Mouse (Mus musculus) layer of hippocampus, adult 8-10 months (tissue): Measurements from ENCODE around the gene Slc6a6. TPM values are rescaled to one million over a fixed set of nuclear protein-coding genes. Genes with fewer than 3 reads are reported as not detected.

ENCODE experiments used
- DNase-seq, 2 experiments: peaks; one replicate each; pipeline ENCODE4 v3.0.0; 2022; ENCODE audit warnings: low spot score in 2 of 2
- total RNA-seq, 4 experiments: library from RNA; stranded (reverse); gene quantifications; 2 replicates each; pipeline ENCODE4 v1.2.4; 2022

Slc6a6 gene
- total RNA-seq, 4 experiments from 2014 or later = 142 to 166 (median 152) TPM

DNA sequence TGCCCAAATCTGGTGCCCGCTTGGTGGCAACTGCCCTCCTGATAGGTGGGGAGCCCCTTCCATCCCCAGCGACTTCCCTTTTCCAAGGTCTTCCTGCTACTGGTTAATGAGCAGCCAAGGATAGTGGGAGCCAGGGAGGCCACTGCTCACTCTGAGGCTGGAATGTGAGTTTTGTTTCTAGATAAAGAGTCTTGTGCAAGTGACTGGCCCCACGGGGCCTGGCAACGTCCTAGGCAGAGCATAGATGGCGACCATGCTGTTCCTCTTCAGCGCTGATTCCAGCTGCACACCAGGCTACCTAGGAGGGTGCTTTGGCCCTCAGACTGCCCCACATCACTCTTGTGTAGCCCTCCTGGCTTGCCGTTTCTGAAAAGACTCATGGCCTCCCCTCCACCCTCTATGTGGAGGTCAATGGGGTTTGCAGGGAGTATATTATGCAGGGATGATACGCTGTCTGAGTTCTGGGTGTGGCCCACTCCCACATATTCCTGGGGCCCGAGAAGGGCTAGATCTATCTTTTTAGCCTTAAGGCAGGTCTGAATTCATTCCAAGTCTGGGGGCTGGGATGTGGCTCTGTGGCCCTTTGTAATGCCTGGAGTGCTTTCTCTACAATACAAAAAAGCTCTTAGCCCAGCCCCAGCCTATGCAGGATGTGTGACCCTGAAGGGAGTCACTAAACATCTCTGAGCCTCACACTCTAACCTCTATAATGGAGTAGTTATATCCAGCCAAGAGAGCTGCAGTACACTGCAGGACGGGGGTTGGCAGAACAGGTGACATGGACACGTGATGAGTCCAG lies 17.2 kb downstream of the Slc6a6 start:
- no peak for DNase-seq

GRCm38 (mm10) chr6:91703459-91703858 lies 19.6 kb downstream of the Slc6a6 start:
- no peak for DNase-seq

DNA sequence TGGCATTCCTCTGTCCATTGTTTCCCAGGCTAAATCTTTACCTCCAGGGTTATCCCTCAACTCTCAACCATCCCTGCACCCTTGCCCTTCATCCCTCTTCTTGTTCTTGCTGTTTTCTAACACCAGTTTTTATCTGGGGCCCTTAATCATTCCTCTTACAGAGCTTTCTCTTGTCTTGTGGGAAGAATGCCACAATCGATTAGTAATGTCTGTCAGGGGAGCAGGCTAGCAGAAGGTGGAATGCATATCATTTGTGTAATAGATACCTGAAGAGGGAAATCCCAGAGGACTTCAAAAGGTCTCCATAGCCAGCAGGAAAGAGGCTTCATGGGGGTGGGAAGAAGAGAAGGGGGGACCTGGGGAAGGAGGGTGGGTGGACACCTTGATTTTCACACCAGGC lies 20.6 kb downstream of the Slc6a6 start:
- DNase-seq = no peak

DNA sequence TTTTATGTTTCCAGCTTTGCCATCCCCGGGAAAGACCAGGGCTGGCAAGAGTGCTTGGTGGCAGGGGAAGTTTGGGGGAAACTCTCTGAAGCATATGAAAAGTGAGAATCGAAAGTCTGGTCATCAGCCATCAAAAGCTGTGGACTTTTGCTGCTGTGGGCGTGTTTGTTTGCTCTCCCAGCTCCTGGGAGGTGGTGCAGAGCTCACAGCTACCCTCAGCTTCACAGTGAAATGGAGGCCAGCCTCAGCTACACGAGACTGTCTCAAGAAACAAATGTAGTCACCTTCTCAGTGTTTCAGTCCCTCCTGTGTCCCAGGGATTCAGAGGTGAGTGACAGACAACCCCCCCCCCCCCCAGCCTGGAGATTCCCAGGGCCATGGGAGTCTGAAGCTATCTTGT lies 21.8 kb downstream of the Slc6a6 start:
- DNase-seq = no peak

DNA sequence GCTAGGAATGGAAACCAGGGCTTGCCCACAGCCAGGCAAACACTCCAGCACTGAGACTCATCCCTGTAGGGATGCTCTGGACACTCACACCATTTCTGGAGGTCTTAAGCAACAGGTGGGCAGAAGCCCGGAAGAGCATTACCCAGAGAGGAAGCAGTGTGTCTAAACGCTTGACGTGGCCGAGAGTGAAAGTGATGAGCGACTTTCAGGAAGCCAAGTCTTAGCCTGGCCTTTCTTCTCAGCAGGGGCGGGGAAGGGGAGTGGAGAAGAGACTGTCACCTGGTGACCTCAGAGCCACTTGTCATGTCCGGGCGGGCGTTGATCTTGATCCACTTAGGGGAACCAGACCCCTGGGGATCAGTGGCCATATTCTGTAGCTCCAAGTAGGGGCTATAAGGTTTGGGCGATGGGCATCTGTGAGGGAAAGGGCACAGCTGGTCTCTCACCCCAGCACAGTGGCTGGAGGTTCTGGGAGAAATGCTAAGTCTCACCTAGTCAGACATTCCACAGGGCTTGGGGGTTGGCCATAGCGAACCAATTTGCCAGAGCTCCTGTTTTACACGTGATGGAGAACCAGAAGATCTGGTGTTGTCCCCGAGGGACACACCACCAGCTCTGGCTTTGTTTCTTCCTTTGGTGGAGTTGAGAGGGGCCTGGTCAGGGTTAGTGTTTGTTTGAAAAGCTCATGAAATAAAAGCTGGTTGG lies 22.4 kb downstream of the Slc6a6 start:
- no peak for DNase-seq

- no peak for DNase-seq
Observed at GRCm38 (mm10) chr6:91707276-91707885, 23.5 kb downstream of the Slc6a6 start.

DNA sequence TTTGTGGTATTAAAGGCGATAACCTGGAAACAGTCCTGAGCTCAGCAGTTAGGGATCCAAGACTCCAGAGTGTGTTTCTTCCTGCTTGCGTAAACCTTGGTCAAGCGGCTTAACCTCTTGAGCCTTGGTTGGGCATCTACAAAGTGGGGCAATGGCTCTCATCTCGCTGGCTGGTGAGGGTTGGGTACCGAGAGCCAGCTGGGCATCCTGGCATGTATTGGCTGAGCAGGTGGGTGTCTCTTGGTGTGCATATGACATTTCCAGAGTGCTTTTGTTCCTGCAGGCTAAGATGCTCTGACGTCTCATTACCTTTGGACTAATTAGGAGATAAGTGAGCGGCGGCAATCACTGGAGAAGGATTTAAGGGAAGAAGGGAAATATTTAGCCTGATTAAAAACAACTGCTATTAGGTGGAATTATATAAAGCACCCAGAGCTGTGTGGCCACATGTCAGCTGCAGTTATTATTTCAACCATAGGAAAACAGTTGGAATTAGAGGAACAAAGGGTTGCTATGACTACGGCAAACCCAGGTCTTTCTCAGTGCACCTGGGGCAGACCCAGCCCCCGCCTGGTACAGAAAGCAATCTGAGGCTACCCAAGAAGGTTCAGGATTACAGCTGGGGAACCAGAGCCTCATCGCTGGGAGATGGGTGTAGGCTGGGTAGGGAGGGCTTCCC lies 24.2 kb downstream of the Slc6a6 start:
- no peak for DNase-seq

GRCm38 (mm10) chr6:91708919-91709318 lies 25.1 kb downstream of the Slc6a6 start:
- DNase-seq = no peak

DNA sequence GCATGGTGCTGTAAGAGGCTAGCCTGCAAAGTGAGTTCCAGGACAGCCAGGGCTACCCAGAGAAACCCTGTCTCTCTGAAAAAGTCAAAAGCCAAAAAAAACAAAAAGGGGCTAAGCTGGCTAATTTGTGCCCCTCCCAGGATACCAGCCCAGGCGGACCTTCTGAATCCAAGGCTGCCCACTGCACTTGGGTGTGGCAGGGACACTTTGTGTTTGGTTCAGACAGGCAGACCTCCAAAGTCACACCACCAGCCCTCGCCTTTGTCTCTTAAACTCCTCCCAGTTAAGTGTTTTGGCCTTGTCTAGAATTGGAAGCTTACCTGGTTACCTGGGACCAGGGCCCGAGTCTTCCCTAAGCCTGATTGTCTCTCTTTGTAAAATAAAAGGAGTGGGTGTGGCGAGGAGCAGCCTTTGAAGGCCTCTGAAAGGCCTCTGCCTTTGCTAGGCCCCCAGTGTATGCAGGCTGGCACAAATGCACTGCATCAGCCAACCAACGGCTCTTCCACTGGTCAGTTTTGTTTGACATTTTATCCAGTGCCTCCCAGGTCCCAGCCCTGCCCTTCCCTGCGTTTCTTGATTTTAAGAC lies 26.6 kb downstream of the Slc6a6 start:
- no peak for DNase-seq

DNA sequence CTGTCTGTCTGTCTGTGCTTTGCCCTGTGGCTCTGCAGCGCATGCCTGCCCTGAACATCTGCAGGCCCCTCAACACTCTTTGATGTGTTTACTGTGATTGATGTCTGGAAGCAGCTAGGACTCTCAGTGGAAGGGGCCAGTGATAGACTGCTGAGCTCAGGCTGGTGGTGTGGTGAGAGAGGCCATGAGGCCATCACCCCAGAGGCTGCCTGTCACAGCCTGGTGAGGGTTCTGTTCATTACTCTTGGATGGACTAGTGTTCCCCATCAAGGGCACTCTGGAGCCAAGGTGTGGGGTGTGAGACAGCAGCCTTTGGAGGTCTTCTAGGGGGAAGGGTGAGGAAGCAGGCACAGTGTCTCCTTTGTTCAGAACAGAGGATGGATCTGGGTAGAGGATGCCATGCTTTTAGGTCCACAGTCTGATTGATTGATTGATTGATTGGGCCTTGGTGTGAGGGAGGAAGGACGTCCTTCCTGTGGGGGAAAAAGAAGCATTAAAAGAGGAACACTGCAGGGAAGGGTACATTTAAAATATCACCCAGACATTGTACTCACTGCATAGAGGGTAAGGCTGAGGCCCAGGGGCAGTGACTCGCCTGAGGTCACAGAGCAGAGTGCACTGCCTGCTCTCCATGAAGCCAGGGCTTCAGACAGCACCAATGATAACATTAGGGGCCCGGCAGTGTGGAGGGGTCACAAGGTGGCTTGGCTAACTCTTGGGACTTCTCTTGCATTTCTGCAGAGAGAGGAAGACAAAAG lies 28.4 kb downstream of the Slc6a6 start:
- DNase-seq = no peak

- no peak for DNase-seq
Observed at GRCm38 (mm10) chr6:91712855-91713331, 29.0 kb downstream of the Slc6a6 start.

- DNase-seq = no peak
Observed at GRCm38 (mm10) chr6:91713370-91713896, 29.6 kb downstream of the Slc6a6 start.

- DNase-seq = no peak
Observed at GRCm38 (mm10) chr6:91715023-91715422, 31.2 kb downstream of the Slc6a6 start.

- no peak for DNase-seq
Observed at GRCm38 (mm10) chr6:91715988-91716810, 32.3 kb downstream of the Slc6a6 start.

- no peak for DNase-seq
Observed at GRCm38 (mm10) chr6:91718067-91718466, 34.2 kb downstream of the Slc6a6 start.

DNA sequence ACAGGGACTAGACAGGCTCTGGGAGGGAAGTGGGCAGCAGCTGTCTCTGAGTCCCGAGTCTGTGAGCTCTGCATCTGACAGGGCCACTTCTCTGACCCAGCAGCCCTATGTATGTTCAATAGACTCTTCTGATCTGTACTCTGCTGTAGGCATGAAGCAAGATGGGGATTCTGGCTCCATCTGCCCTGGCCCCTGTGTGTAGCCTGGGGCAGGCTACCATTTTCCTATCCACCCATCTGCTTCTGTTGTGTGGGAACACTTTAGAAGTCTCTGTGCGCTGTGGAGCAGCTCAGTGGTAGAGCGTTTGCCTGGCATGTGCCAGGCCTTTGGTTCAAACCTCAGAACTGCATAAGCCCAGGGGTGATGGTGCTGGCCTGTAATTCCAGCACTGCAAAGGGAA lies 34.8 kb downstream of the Slc6a6 start:
- no peak for DNase-seq

GRCm38 (mm10) chr6:91719042-91719747 lies 35.3 kb downstream of the Slc6a6 start:
- DNase-seq = peak in 1 of 2 experiments; percentile 66

GRCm38 (mm10) chr6:91719865-91720533 lies 36.1 kb downstream of the Slc6a6 start:
- DNase-seq = peak in 1 of 2 experiments; percentile 50
